Mouse (Mus musculus): ENCODE data around the gene Marveld1. TPM values are rescaled to one million over a fixed set of nuclear protein-coding genes. Genes with fewer than 3 reads are reported as not detected.

The Marveld1 gene
- total and polyA plus RNA-seq, 3 experiments: 9.7 to 24.4 TPM; not detected in 1

DNA sequence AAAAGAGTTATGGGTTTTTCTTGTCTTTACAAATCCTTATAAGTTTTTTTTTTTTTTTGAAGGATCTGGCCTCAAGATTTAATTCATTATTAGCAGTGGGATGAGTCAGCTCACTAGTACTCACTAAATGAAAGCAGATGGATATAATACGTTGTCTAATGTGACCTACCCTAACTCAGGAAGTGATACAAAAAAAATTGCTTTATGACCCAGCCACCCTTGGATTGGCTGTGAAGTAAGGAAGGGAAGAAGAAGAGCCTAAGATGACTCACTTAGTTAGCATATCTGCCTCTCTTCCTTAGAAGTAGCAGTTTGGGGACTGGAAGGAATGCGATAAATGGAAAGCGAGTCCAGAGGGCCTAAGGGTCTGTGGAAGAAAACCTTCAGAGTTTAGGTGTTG, 47.8 kb upstream of the Marveld1 start:
- H3K36me3 ChIP-seq (ENCODE audit: control insufficient read depth in 1 of 2, insufficient read depth in 2 of 2, low read length in 2 of 2): peaks cover 3% of the 10 kb centered on the region in 2 experiments
- DNase-seq (ENCODE audit: low read depth, low spot score): peak; percentile 45

DNA sequence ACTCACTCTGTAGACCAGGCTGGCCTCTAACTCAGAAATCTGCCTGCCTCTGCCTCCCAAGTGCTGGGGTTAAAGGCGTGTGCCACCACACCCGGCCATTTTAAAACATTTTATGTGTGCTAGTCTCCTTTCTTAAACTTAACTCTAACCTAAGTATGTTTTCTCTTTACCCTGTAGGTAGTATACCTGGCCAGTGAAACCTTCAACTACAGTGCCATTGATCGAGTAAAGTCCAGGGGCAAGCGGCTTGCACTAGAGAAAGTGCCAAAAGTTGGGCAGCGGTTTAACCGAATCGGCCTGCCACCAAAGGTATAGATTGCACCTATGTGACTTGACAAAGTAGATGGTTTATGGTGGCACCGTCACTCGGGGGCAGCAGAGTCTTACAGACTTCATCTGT, 42.5 kb upstream of the Marveld1 start:
- Histone ChIP-seq H3K4me1 (ENCODE audit: control insufficient read depth in 1 of 2, insufficient read depth in 2 of 2, low read length in 2 of 2) (no peaks in the 10 kb centered on the region), H3K79me2 (ENCODE audit: control insufficient read depth, insufficient read depth, low read length, poor library complexity) (no peaks in the 10 kb centered on the region), H3K9me3 (replicated peaks; ENCODE audit: insufficient read depth, low read length) (no peaks in the 10 kb centered on the region), H3K4me3 (ENCODE audit: control insufficient read depth in 1 of 2, insufficient read depth in 1 of 2, low read depth in 2 of 2, low read length in 2 of 2) (no peak overlapping the region), H3K9ac (ENCODE audit: control insufficient read depth, low read depth, low read length, poor library complexity, severe bottlenecking) (no peak overlapping the region), H3K27me3 (ENCODE audit: control insufficient read depth in 1 of 2, insufficient read depth in 2 of 2, low read length in 2 of 2) (no peaks in the 10 kb centered on the region), H3K27ac (ENCODE audit: control insufficient read depth, low read depth, low read length) (no peak overlapping the region), H3K36me3 (ENCODE audit: control insufficient read depth in 1 of 2, insufficient read depth in 2 of 2, low read length in 2 of 2) (peaks cover 0 to 6% of the 10 kb centered on the region in 2 experiments; a peak in 3 of 4 replicates)
- TF ChIP-seq CTCF (IDR thresholded peaks at IDR 0.05 in 2 of 3, conservative IDR thresholded peaks at IDR 0.05 in 1 of 3; ENCODE audit: control insufficient read depth in 1 of 3, insufficient read depth in 1 of 3, low read depth in 2 of 3, low read length in 3 of 3, poor library complexity in 1 of 3, severe bottlenecking in 1 of 3): no peak
- TF ChIP-seq ZC3H11A (IDR thresholded peaks at IDR 0.05; ENCODE audit: low read depth, low read length): no peak
- peak; percentile 2 for TF ChIP-seq RAD21 (IDR thresholded peaks at IDR 0.05; ENCODE audit: low read depth, low read length)
- DNase-seq (ENCODE audit: low read depth, low spot score): no peak

More for the DNA sequence above, 47.8 kb upstream of the Marveld1 start:
- Histone ChIP-seq H3K79me2 (ENCODE audit: control insufficient read depth, insufficient read depth, low read length, poor library complexity) (no peaks in the 10 kb centered on the region), H3K9me3 (replicated peaks; ENCODE audit: insufficient read depth, low read length) (no peaks in the 10 kb centered on the region), H3K9ac (ENCODE audit: control insufficient read depth, low read depth, low read length, poor library complexity, severe bottlenecking) (no peak overlapping the region), H3K4me1 (ENCODE audit: control insufficient read depth in 1 of 2, insufficient read depth in 2 of 2, low read length in 2 of 2) (no peaks in the 10 kb centered on the region), H3K4me3 (ENCODE audit: control insufficient read depth in 1 of 2, insufficient read depth in 1 of 2, low read depth in 2 of 2, low read length in 2 of 2) (no peak overlapping the region), H3K27me3 (ENCODE audit: control insufficient read depth in 1 of 2, insufficient read depth in 2 of 2, low read length in 2 of 2) (no peaks in the 10 kb centered on the region), H3K27ac (ENCODE audit: control insufficient read depth, low read depth, low read length) (no peak overlapping the region)
- TF ChIP-seq MEF2A (IDR thresholded peaks at IDR 0.05; ENCODE audit: extremely low read depth, insufficient replicate concordance, low read depth, low read length, poor library complexity, severe bottlenecking) (no peak), ZNF384 (IDR thresholded peaks at IDR 0.05; ENCODE audit: low read depth, low read length) (peak; percentile 47)

DNA sequence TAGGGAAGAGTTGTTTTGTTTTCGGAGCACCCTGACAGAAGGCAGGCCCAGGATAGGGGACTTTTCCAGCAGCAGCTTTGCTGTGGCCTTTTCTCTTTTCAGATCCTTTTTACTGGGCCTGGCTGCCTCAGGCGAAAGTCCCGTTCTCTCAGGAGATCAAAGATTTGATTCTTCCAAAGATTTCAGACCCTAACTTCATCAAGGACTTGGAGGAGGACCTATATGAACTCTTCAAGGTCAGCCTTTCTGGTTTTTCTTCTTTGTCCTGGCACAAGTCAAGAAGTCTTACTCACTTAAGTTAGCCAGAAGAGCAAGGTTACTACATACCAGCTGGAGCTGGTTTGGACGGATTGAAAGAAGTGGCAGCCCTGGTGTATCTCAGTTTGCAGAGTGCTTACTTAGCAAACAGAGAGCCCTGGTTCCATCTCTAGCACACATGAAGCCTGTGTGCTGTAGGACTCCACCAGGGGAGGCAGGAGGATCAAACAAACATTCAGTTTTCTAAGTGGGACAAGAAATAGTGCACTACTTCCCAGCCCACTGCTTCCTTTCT, 31.3 kb upstream of the Marveld1 start:
- Histone ChIP-seq H3K4me3 (ENCODE audit: control insufficient read depth in 1 of 2, insufficient read depth in 1 of 2, low read depth in 2 of 2, low read length in 2 of 2) (no peak overlapping the region), H3K36me3 (ENCODE audit: control insufficient read depth in 1 of 2, insufficient read depth in 2 of 2, low read length in 2 of 2) (peaks cover 0 to 7% of the 10 kb centered on the region in 2 experiments; a peak in 2 of 4 replicates), H3K27me3 (ENCODE audit: control insufficient read depth in 1 of 2, insufficient read depth in 2 of 2, low read length in 2 of 2) (no peaks in the 10 kb centered on the region)

More for the DNA sequence above, 31.3 kb upstream of the Marveld1 start:
- no peaks in the 10 kb centered on the region for H3K9me3 ChIP-seq (replicated peaks; ENCODE audit: insufficient read depth, low read length)
- no peak overlapping the region for H3K27ac ChIP-seq (ENCODE audit: control insufficient read depth, low read depth, low read length)
- H3K4me1 ChIP-seq (ENCODE audit: control insufficient read depth in 1 of 2, insufficient read depth in 2 of 2, low read length in 2 of 2): peaks cover 0 to 2% of the 10 kb centered on the region in 2 experiments; a peak in 1 of 4 replicates
- H3K9ac ChIP-seq (ENCODE audit: control insufficient read depth, low read depth, low read length, poor library complexity, severe bottlenecking): no peak overlapping the region
- TF ChIP-seq TAL1 (IDR thresholded peaks at IDR 0.05; ENCODE audit: low read length) (no peak), EP300 (IDR thresholded peaks at IDR 0.05; ENCODE audit: low read depth in 1 of 2, low read length in 2 of 2) (no peak), SIN3A (IDR thresholded peaks at IDR 0.05; ENCODE audit: low read length) (no peak), JUND (IDR thresholded peaks at IDR 0.05; ENCODE audit: low read depth, low read length) (no peak), E2F4 (IDR thresholded peaks at IDR 0.05; ENCODE audit: borderline replicate concordance, low read depth, low read length) (no peak), SMC3 (IDR thresholded peaks at IDR 0.05; ENCODE audit: low read depth, low read length) (no peak), ZNF384 (IDR thresholded peaks at IDR 0.05; ENCODE audit: low read depth, low read length) (no peak), NELFE (IDR thresholded peaks at IDR 0.05; ENCODE audit: low read depth, low read length) (no peak)
- no peak for DNase-seq (ENCODE audit: low read depth, low spot score)
- no peaks in the 10 kb centered on the region for H3K79me2 ChIP-seq (ENCODE audit: control insufficient read depth, insufficient read depth, low read length, poor library complexity)

Data from MEL (cell line).